Mouse (Mus musculus): ENCODE data around the gene Irx5. TPM values are rescaled to one million over a fixed set of nuclear protein-coding genes. Genes with fewer than 3 reads are reported as not detected.

The Irx5 gene
- polyA plus RNA-seq, 2 experiments: 27.5 to 34.1 TPM

DNA sequence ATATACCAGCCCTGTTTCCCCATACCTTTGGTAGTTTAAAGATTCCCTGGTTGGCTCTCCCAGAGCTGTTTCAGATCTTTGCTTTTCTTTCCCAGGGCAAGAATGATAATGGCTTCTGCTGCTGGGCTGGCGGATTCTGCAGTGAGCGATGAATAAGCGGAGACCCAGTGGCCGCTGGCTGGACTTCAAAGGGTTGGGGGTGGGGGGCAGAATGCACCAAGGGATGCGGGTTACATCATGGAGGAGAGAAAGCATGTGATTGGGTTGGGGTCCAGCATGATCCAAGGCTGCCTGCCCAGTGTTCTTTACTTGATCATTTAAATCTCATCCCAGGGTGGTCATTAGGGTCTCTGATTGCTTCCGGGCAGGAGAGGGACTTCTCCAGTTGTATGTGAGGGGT is 56.2 kb downstream of the Irx5 start:
- no peaks in the 10 kb centered on the region for H3K4me1 ChIP-seq (ENCODE audit: control insufficient read depth, insufficient read depth, low read length)
- DNase-seq (ENCODE audit: low spot score): no peak
- no peak overlapping the region for H3K27ac ChIP-seq (replicated peaks; ENCODE audit: low read depth, low read length)
- no peak overlapping the region for H3K4me3 ChIP-seq (replicated peaks; ENCODE audit: low read length)
- H3K36me3 ChIP-seq (ENCODE audit: control insufficient read depth, insufficient read depth, low read length): no peaks in the 10 kb centered on the region
- no peak overlapping the region for H3K4me2 ChIP-seq (replicated peaks; ENCODE audit: low read depth, low read length, severe bottlenecking)
- WGBS: 66% methylated on average over 6 of the region's 6 CpGs
- no peak overlapping the region for H3K9ac ChIP-seq (ENCODE audit: low read depth, low read length, severe bottlenecking)
- H3K27me3 ChIP-seq (ENCODE audit: control insufficient read depth, insufficient read depth, low read length): no peaks in the 10 kb centered on the region
- no peak for TF ChIP-seq POLR2A (IDR thresholded peaks at IDR 0.05; ENCODE audit: borderline replicate concordance, extremely low read depth, insufficient read depth, insufficient read length)
- ATAC-seq (ENCODE audit: low FRiP score, low read depth): no peak
- H3K9me3 ChIP-seq (ENCODE audit: control insufficient read depth, low read length): no peaks in the 10 kb centered on the region

DNA sequence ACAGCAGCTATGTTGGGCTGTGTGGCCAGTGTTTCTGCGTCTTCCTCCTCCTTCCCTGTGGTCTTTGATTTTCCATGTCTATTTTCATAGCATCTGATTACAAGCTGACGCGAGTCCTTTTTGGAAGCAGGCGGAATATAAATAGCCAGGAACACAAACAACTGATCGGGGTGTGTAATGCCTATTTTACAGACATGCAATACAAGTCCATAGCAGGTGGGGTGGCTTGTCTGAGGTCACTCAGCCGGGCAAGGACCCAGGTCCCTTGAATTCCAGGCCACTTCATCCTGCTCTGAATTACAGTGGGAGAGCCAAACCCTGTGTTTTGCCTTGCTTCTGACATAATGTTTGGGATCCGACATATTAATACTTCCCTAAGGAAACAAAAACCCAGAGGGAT is 63.2 kb downstream of the Irx5 start:
- no peak overlapping the region for H3K9ac ChIP-seq (ENCODE audit: low read depth, low read length, severe bottlenecking)
- H3K27ac ChIP-seq (replicated peaks; ENCODE audit: low read depth, low read length): no peak overlapping the region
- H3K27me3 ChIP-seq (ENCODE audit: control insufficient read depth, insufficient read depth, low read length): no peaks in the 10 kb centered on the region
- ATAC-seq (ENCODE audit: low FRiP score, low read depth) (no peak), DNase-seq (ENCODE audit: low spot score) (no peak)
- H3K4me3 ChIP-seq (replicated peaks; ENCODE audit: low read length): no peak overlapping the region
- H3K4me1 ChIP-seq (ENCODE audit: control insufficient read depth, insufficient read depth, low read length): no peaks in the 10 kb centered on the region
- 77% methylated on average over 7 of the region's 7 CpGs for WGBS
- H3K9me3 ChIP-seq (ENCODE audit: control insufficient read depth, low read length): no peaks in the 10 kb centered on the region
- no peak overlapping the region for H3K4me2 ChIP-seq (replicated peaks; ENCODE audit: low read depth, low read length, severe bottlenecking)
- TF ChIP-seq POLR2A (IDR thresholded peaks at IDR 0.05; ENCODE audit: borderline replicate concordance, extremely low read depth, insufficient read depth, insufficient read length): no peak
- H3K36me3 ChIP-seq (ENCODE audit: control insufficient read depth, insufficient read depth, low read length): no peaks in the 10 kb centered on the region
